Mouse (Mus musculus): ENCODE data around the gene Dcp1a. TPM values are rescaled to one million over a fixed set of nuclear protein-coding genes. Genes with fewer than 3 reads are reported as not detected.

Dcp1a gene
- total and polyA plus RNA-seq, 3 experiments: 18.3 to 26.9 (median 20.1) TPM

DNA sequence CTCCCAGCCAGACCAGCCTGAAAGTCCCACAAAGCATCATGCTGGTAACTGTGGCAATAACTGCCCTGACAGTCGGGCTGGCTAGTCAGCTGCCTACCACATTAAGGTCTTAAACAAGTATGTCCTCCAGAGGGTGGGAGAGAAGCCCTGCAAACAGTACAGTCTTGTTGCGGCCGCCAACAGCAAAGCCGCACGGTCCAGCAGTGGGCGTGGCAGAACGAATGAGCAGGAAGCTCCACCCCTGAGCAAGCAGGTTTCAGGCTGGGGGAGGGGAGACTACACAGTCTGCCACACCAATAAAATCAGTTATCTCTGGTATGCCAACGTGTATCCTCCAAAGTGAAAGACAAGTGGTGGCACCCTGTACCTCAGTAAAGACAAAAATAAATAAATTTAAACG lies 49.7 kb upstream of the Dcp1a start:
- no peak for DNase-seq (ENCODE audit: extremely low read depth)
- no peak overlapping the region for H3K4me3 ChIP-seq (replicated peaks in 1 of 3; ENCODE audit: low read depth in 2 of 3, low read length in 2 of 3, poor library complexity in 1 of 3)

DNA sequence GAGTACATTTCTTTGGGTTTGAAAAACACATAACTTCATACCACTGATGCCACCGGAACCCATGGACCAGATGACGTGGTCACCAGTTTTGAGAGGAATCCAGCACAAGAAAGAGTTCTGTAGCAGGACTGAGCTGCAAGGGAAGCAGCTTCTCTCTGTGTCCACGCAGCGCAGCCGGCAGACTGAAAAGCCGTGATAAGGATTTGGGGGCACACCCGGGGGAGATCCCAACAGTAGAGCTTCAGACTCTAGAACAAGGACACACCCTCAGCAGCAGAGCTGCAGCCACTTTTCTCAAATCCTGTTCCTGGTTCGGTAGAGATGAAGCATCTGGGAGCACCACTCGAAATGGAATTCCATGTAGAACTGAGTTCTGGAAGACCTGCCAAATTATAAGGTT lies 49.3 kb upstream of the Dcp1a start:
- H3K27ac ChIP-seq (ENCODE audit: insufficient read depth, low read depth): no peak overlapping the region
- no peaks in the 10 kb centered on the region for H3K27me3 ChIP-seq (replicated peaks)
- no peak overlapping the region for H3K9ac ChIP-seq (ENCODE audit: insufficient read depth, low read depth)
- in situ Hi-C loops (cut with MboI; ENCODE audit: low pct_ligation_motif_present, low pct_unique_long_range_greater_than_20kb, low sequenced_read_pairs) (no loop called here), dilution Hi-C loops (cut with MboI; ENCODE audit: extremely low pct_ligation_motif_present, extremely low pct_unique_long_range_greater_than_20kb, low sequenced_read_pairs) (no loop called here)
- TF ChIP-seq CHD2 (IDR thresholded peaks at IDR 0.05; ENCODE audit: low read length): no peak
- no peaks in the 10 kb centered on the region for H3K9me3 ChIP-seq (replicated peaks; ENCODE audit: low read length)
- H3K4me2 ChIP-seq (ENCODE audit: insufficient read depth, low read depth, poor library complexity, severe bottlenecking): no peak overlapping the region
- H3K79me2 ChIP-seq (replicated peaks; ENCODE audit: control insufficient read depth, extremely low read depth, insufficient read depth, poor library complexity, severe bottlenecking): no peaks in the 10 kb centered on the region
- no peak for DNase-seq (ENCODE audit: extremely low read depth)
- H3K4me3 ChIP-seq (replicated peaks in 1 of 3; ENCODE audit: low read depth in 2 of 3, low read length in 2 of 3, poor library complexity in 1 of 3): no peak overlapping the region
- no peaks in the 10 kb centered on the region for H3K36me3 ChIP-seq (replicated peaks in 1 of 2; ENCODE audit: control insufficient read depth in 1 of 2, insufficient read depth in 1 of 2, low read length in 1 of 2)
- H3K4me1 ChIP-seq (ENCODE audit: control insufficient read depth in 1 of 2, insufficient read depth in 2 of 2): no peaks in the 10 kb centered on the region

More for the DNA sequence above, 49.7 kb upstream of the Dcp1a start:
- no peak for TF ChIP-seq GABPA (IDR thresholded peaks at IDR 0.05; ENCODE audit: insufficient replicate concordance, low read depth, low read length)
- no peak for TF ChIP-seq USF1 (IDR thresholded peaks at IDR 0.05; ENCODE audit: low read depth, low read length)
- TF ChIP-seq JUND (conservative IDR thresholded peaks at IDR 0.05; ENCODE audit: low read depth, low read length): no peak
- TF ChIP-seq CHD2 (IDR thresholded peaks at IDR 0.05; ENCODE audit: low read length): peak; percentile 57; the same call in 1 of the 2 replicates
- TF ChIP-seq ELF1 (IDR thresholded peaks at IDR 0.05; ENCODE audit: low read depth, low read length): 0 out of 2 replicates have a peak, but pooled peaks have one; percentile 13
- no peak for TF ChIP-seq UBTF (IDR thresholded peaks at IDR 0.05; ENCODE audit: low read depth, low read length)
- Histone ChIP-seq H3K27ac (ENCODE audit: insufficient read depth, low read depth) (no peak overlapping the region), H3K4me2 (ENCODE audit: insufficient read depth, low read depth, poor library complexity, severe bottlenecking) (peak overlapping the region; percentile 24; the same call in 1 of the 2 replicates), H3K9ac (ENCODE audit: insufficient read depth, low read depth) (no peak overlapping the region), H3K79me2 (replicated peaks; ENCODE audit: control insufficient read depth, extremely low read depth, insufficient read depth, poor library complexity, severe bottlenecking) (no peaks in the 10 kb centered on the region), H3K9me3 (replicated peaks; ENCODE audit: low read length) (no peaks in the 10 kb centered on the region), H3K36me3 (replicated peaks in 1 of 2; ENCODE audit: control insufficient read depth in 1 of 2, insufficient read depth in 1 of 2, low read length in 1 of 2) (no peaks in the 10 kb centered on the region), H3K27me3 (replicated peaks) (no peaks in the 10 kb centered on the region), H3K4me1 (ENCODE audit: control insufficient read depth in 1 of 2, insufficient read depth in 2 of 2) (no peaks in the 10 kb centered on the region)
- in situ Hi-C loops (cut with MboI; ENCODE audit: low pct_ligation_motif_present, low pct_unique_long_range_greater_than_20kb, low sequenced_read_pairs) (no loop called here), dilution Hi-C loops (cut with MboI; ENCODE audit: extremely low pct_ligation_motif_present, extremely low pct_unique_long_range_greater_than_20kb, low sequenced_read_pairs) (no loop called here)

DNA sequence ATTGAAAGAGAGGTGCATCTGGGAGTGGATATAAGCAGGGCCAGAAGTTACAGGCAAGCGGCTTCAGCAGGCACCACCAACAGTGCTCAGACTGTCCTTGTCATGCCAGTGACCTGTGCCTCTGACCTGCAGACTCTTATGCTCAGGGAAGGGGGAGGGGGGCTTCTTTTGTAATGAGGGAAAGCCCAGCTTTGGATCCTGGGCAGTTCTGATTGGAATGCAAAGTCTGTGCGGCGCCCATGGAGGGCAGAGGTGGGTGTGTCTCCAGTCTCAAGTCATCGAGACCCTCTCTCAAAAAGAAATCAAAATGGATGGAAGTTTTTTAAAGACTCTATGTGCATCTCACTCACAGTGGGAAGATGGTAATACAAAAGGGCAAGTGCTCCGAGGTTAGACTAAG lies 48.9 kb upstream of the Dcp1a start:
- dilution Hi-C loops (cut with MboI; ENCODE audit: extremely low pct_ligation_motif_present, extremely low pct_unique_long_range_greater_than_20kb, low sequenced_read_pairs) (no loop called here), in situ Hi-C loops (cut with MboI; ENCODE audit: low pct_ligation_motif_present, low pct_unique_long_range_greater_than_20kb, low sequenced_read_pairs) (no loop called here)
- H3K27ac ChIP-seq (ENCODE audit: insufficient read depth, low read depth): no peak overlapping the region
- TF ChIP-seq HCFC1 (IDR thresholded peaks at IDR 0.05; ENCODE audit: low read depth, low read length): no peak
- no peak for TF ChIP-seq CHD2 (IDR thresholded peaks at IDR 0.05; ENCODE audit: low read length)
- TF ChIP-seq JUND (conservative IDR thresholded peaks at IDR 0.05; ENCODE audit: low read depth, low read length): no peak
- TF ChIP-seq JUN (IDR thresholded peaks at IDR 0.05; ENCODE audit: insufficient read depth, low read depth, low read length): no peak
- TF ChIP-seq MAX (IDR thresholded peaks at IDR 0.05; ENCODE audit: low read length): no peak
- TF ChIP-seq IRF4 (IDR thresholded peaks at IDR 0.05; ENCODE audit: low read depth, low read length): no peak
- no peak for TF ChIP-seq MAZ (IDR thresholded peaks at IDR 0.05; ENCODE audit: low read depth, low read length)
- no peak for TF ChIP-seq CTCF (conservative IDR thresholded peaks at IDR 0.05 in 1 of 2, IDR thresholded peaks at IDR 0.05 in 1 of 2; ENCODE audit: low read depth in 2 of 2, low read length in 2 of 2)
- no peak for TF ChIP-seq MYC (IDR thresholded peaks at IDR 0.05; ENCODE audit: low read depth, low read length)
- TF ChIP-seq MAFK (IDR thresholded peaks at IDR 0.05; ENCODE audit: insufficient replicate concordance, low read length): no peak
- no peak for TF ChIP-seq ZNF384 (IDR thresholded peaks at IDR 0.05; ENCODE audit: low read depth, low read length)
- TF ChIP-seq GABPA (IDR thresholded peaks at IDR 0.05; ENCODE audit: insufficient replicate concordance, low read depth, low read length): no peak
- H3K27me3 ChIP-seq (replicated peaks): no peaks in the 10 kb centered on the region
- no peak overlapping the region for H3K9ac ChIP-seq (ENCODE audit: insufficient read depth, low read depth)
- H3K9me3 ChIP-seq (replicated peaks; ENCODE audit: low read length): no peaks in the 10 kb centered on the region
- no peaks in the 10 kb centered on the region for H3K4me1 ChIP-seq (ENCODE audit: control insufficient read depth in 1 of 2, insufficient read depth in 2 of 2)
- no peaks in the 10 kb centered on the region for H3K36me3 ChIP-seq (replicated peaks in 1 of 2; ENCODE audit: control insufficient read depth in 1 of 2, insufficient read depth in 1 of 2, low read length in 1 of 2)
- no peaks in the 10 kb centered on the region for H3K79me2 ChIP-seq (replicated peaks; ENCODE audit: control insufficient read depth, extremely low read depth, insufficient read depth, poor library complexity, severe bottlenecking)
- H3K4me2 ChIP-seq (ENCODE audit: insufficient read depth, low read depth, poor library complexity, severe bottlenecking): no peak overlapping the region
- DNase-seq (ENCODE audit: extremely low read depth): no peak
- H3K4me3 ChIP-seq (replicated peaks in 1 of 3; ENCODE audit: low read depth in 2 of 3, low read length in 2 of 3, poor library complexity in 1 of 3): no peak overlapping the region
